Mouse (Mus musculus): ENCODE measurements around the gene Fdx1.

GRCm38 (mm10) chr9:51928659-51929058, 34.7 kb downstream of the Fdx1 start:
- TF ChIP-seq POLR2A (IDR thresholded peaks at IDR 0.05; ENCODE audit: control insufficient read depth, extremely low read depth, insufficient read depth, low read length, poor library complexity) (no peak), CTCF (IDR thresholded peaks at IDR 0.05; ENCODE audit: borderline replicate concordance, control insufficient read depth, extremely low read depth, insufficient read depth, low read length, poor library complexity) (no peak)

Measured in thymus, adult 2 months (tissue).